Mouse (Mus musculus): ENCODE data around the gene Adamts20. TPM values are rescaled to one million over a fixed set of nuclear protein-coding genes. Genes with fewer than 3 reads are reported as not detected.

Gene Adamts20
- polyA plus RNA-seq, 1 experiment from 2014 or later: 0.02 TPM

DNA sequence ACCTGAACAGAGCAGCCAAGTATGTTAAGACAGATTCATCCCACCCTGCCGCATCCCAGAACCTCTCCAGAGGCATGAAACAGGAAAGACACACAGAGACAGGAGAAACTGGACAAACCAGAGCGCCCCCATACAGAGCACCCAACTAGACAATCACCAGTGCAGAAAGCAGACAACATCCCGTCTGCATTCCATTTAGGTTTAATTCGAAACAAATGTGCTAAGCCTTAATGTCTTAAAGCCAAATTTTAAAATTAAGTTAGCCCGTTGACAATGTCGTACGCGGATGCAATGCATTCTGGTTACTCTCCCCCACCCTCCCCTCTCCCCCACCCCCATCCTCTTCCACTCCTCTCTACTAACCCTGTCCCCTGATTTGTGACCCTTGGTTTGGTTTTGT is 126.2 kb downstream of the Adamts20 start:
- H3K27me3 ChIP-seq (ENCODE audit: control insufficient read depth, insufficient read depth, low read depth, low read length): no peaks in the 10 kb centered on the region
- H3K4me3 ChIP-seq (ENCODE audit: low read depth, low read length): no peak overlapping the region
- ATAC-seq (ENCODE audit: low read depth): no peak
- H3K27ac ChIP-seq (ENCODE audit: low read length): no peak overlapping the region
- H3K4me2 ChIP-seq (ENCODE audit: low read depth, low read length): no peak overlapping the region
- no peaks in the 10 kb centered on the region for H3K4me1 ChIP-seq (ENCODE audit: control insufficient read depth, low read depth, low read length)
- H3K9ac ChIP-seq (ENCODE audit: low read depth, low read length): no peak overlapping the region
- no peaks in the 10 kb centered on the region; the same call in 1 of the 2 replicates for H3K9me3 ChIP-seq (replicated peaks; ENCODE audit: control insufficient read depth, low read length)
- WGBS (ENCODE audit: insufficient replicate concordance): 82% methylated on average over 8 of the region's 8 CpGs
- no peaks in the 10 kb centered on the region for H3K36me3 ChIP-seq (ENCODE audit: control insufficient read depth, insufficient read depth)

GRCm38 (mm10) chr15:94334586-94334985 is 130.6 kb downstream of the Adamts20 start:
- Histone ChIP-seq H3K27me3 (ENCODE audit: control insufficient read depth, insufficient read depth, low read depth, low read length) (no peaks in the 10 kb centered on the region), H3K4me2 (ENCODE audit: low read depth, low read length) (no peak overlapping the region), H3K9ac (ENCODE audit: low read depth, low read length) (no peak overlapping the region), H3K27ac (ENCODE audit: low read length) (no peak overlapping the region), H3K36me3 (ENCODE audit: control insufficient read depth, insufficient read depth) (no peaks in the 10 kb centered on the region), H3K4me1 (ENCODE audit: control insufficient read depth, low read depth, low read length) (no peaks in the 10 kb centered on the region), H3K9me3 (replicated peaks; ENCODE audit: control insufficient read depth, low read length) (no peaks in the 10 kb centered on the region), H3K4me3 (ENCODE audit: low read depth, low read length) (no peak overlapping the region)
- ATAC-seq (ENCODE audit: low read depth): no peak
- WGBS (ENCODE audit: insufficient replicate concordance): 68% methylated on average over 10 of the region's 10 CpGs

GRCm38 (mm10) chr15:94326626-94327025 is 138.6 kb downstream of the Adamts20 start:
- no peaks in the 10 kb centered on the region for H3K9me3 ChIP-seq (replicated peaks; ENCODE audit: control insufficient read depth, low read length)
- H3K27me3 ChIP-seq (ENCODE audit: control insufficient read depth, insufficient read depth, low read depth, low read length): no peaks in the 10 kb centered on the region
- no peak overlapping the region for H3K9ac ChIP-seq (ENCODE audit: low read depth, low read length)
- no peaks in the 10 kb centered on the region for H3K36me3 ChIP-seq (ENCODE audit: control insufficient read depth, insufficient read depth)
- H3K4me3 ChIP-seq (ENCODE audit: low read depth, low read length): no peak overlapping the region
- no peaks in the 10 kb centered on the region for H3K4me1 ChIP-seq (ENCODE audit: control insufficient read depth, low read depth, low read length)
- no peak overlapping the region for H3K27ac ChIP-seq (ENCODE audit: low read length)
- 71% methylated on average over 5 of the region's 5 CpGs for WGBS (ENCODE audit: insufficient replicate concordance)
- ATAC-seq (ENCODE audit: low read depth): no peak
- H3K4me2 ChIP-seq (ENCODE audit: low read depth, low read length): no peak overlapping the region

DNA sequence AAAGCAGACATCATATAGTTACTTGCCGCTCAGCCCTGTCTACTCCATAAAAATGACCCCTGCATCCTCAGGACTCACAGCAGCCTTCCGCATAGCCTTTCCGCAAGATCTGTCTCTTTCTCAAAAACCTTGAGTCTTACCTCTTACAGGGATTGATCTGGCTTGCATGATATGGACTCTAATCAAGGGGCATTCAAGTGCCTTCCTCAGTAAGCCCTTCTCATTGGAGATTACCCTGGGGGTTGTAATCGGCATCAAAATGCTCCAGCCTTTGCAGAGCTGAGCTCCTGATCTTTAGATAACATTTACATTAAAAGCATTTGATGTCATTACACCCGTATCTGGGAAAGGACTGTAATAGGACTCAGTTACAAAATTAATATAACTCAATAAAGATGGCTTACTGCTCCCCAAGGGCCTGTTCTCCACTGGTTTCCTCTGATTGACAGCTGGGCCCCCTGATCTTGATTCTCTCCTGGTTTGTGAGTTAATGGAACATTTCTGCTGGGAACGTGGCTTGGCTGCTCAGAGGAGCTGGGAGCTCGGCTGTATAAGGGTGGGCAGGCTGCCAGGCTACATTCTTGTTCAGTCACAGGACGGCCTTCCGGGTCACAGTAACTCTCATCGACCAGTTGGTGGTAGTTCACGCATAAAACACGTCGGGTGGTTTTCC is 139.6 kb downstream of the Adamts20 start:
- no peak for ATAC-seq (ENCODE audit: low read depth)
- no peaks in the 10 kb centered on the region for H3K36me3 ChIP-seq (ENCODE audit: control insufficient read depth, insufficient read depth)
- H3K4me1 ChIP-seq (ENCODE audit: control insufficient read depth, low read depth, low read length): no peaks in the 10 kb centered on the region
- H3K4me3 ChIP-seq (ENCODE audit: low read depth, low read length): no peak overlapping the region
- no peak overlapping the region for H3K27ac ChIP-seq (ENCODE audit: low read length)
- H3K9ac ChIP-seq (ENCODE audit: low read depth, low read length): no peak overlapping the region
- H3K4me2 ChIP-seq (ENCODE audit: low read depth, low read length): no peak overlapping the region
- no peaks in the 10 kb centered on the region for H3K27me3 ChIP-seq (ENCODE audit: control insufficient read depth, insufficient read depth, low read depth, low read length)
- 58% methylated on average over 13 of the region's 13 CpGs for WGBS (ENCODE audit: insufficient replicate concordance)
- H3K9me3 ChIP-seq (replicated peaks; ENCODE audit: control insufficient read depth, low read length): no peaks in the 10 kb centered on the region

GRCm38 (mm10) chr15:94316171-94316570 is 149.0 kb downstream of the Adamts20 start:
- Histone ChIP-seq H3K9me3 (replicated peaks; ENCODE audit: control insufficient read depth, low read length) (no peaks in the 10 kb centered on the region), H3K4me3 (ENCODE audit: low read depth, low read length) (no peak overlapping the region), H3K4me1 (ENCODE audit: control insufficient read depth, low read depth, low read length) (no peaks in the 10 kb centered on the region), H3K27me3 (ENCODE audit: control insufficient read depth, insufficient read depth, low read depth, low read length) (no peaks in the 10 kb centered on the region), H3K4me2 (ENCODE audit: low read depth, low read length) (no peak overlapping the region), H3K27ac (ENCODE audit: low read length) (no peak overlapping the region), H3K9ac (ENCODE audit: low read depth, low read length) (no peak overlapping the region), H3K36me3 (ENCODE audit: control insufficient read depth, insufficient read depth) (no peaks in the 10 kb centered on the region)
- no peak for ATAC-seq (ENCODE audit: low read depth)
- 68% methylated on average over 3 of the region's 3 CpGs for WGBS (ENCODE audit: insufficient replicate concordance)

DNA sequence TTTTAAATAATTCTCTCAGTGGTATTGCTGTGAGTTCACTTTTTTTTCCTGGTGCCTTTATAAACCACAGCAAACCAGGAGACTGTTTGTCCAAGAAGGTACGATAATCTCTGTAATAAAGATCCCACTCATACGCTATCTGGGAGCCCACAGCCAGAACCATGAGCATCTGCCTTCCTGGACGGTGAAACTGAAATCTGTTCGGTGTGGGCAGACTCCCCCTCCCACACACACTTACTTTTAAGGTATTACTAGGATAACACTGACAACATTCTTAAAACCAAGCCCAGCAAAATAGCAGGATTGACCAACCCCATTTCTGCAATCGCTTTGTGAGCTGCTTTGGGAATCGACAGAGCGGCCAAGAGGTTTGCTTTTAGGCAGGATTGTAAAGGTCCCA is 155.5 kb downstream of the Adamts20 start:
- 72% methylated on average over 7 of the region's 7 CpGs for WGBS (ENCODE audit: insufficient replicate concordance)
- Histone ChIP-seq H3K9ac (ENCODE audit: low read depth, low read length) (no peak overlapping the region), H3K36me3 (ENCODE audit: control insufficient read depth, insufficient read depth) (no peaks in the 10 kb centered on the region), H3K4me1 (ENCODE audit: control insufficient read depth, low read depth, low read length) (no peaks in the 10 kb centered on the region), H3K27me3 (ENCODE audit: control insufficient read depth, insufficient read depth, low read depth, low read length) (no peaks in the 10 kb centered on the region), H3K4me3 (ENCODE audit: low read depth, low read length) (no peak overlapping the region), H3K4me2 (ENCODE audit: low read depth, low read length) (no peak overlapping the region), H3K27ac (ENCODE audit: low read length) (no peak overlapping the region), H3K9me3 (replicated peaks; ENCODE audit: control insufficient read depth, low read length) (no peaks in the 10 kb centered on the region)
- no peak for ATAC-seq (ENCODE audit: low read depth)

DNA sequence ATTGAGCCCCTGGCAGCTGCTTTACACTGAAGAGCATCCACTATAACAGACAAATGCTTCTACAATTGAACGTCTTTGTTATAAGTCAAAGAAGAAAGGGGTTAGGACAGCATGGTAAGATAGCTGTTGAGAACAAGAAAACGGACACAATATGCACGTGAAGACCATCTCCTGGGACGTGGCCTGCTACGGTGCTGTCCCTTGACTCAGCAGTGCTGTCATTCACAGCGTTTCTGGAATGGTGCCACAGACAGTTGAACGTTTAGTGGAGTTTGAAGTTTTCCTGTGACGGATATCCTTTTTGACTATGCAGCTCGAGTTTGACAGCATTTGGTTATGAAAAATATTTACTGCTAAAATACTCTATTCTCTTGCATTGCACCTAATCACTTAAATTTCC is 157.3 kb downstream of the Adamts20 start:
- no peaks in the 10 kb centered on the region for H3K36me3 ChIP-seq (ENCODE audit: control insufficient read depth, insufficient read depth)
- H3K4me3 ChIP-seq (ENCODE audit: low read depth, low read length): no peak overlapping the region
- H3K27ac ChIP-seq (ENCODE audit: low read length): no peak overlapping the region
- H3K4me1 ChIP-seq (ENCODE audit: control insufficient read depth, low read depth, low read length): no peaks in the 10 kb centered on the region
- no peaks in the 10 kb centered on the region for H3K27me3 ChIP-seq (ENCODE audit: control insufficient read depth, insufficient read depth, low read depth, low read length)
- no peak overlapping the region for H3K9ac ChIP-seq (ENCODE audit: low read depth, low read length)
- WGBS (ENCODE audit: insufficient replicate concordance): 60% methylated on average over 9 of the region's 9 CpGs
- no peak for ATAC-seq (ENCODE audit: low read depth)
- H3K4me2 ChIP-seq (ENCODE audit: low read depth, low read length): no peak overlapping the region
- H3K9me3 ChIP-seq (replicated peaks; ENCODE audit: control insufficient read depth, low read length): no peaks in the 10 kb centered on the region

GRCm38 (mm10) chr15:94303151-94303550 is 162.1 kb downstream of the Adamts20 start:
- no peaks in the 10 kb centered on the region for H3K27me3 ChIP-seq (ENCODE audit: control insufficient read depth, insufficient read depth, low read depth, low read length)
- no peak overlapping the region for H3K4me3 ChIP-seq (ENCODE audit: low read depth, low read length)
- H3K9me3 ChIP-seq (replicated peaks; ENCODE audit: control insufficient read depth, low read length): no peaks in the 10 kb centered on the region
- WGBS (ENCODE audit: insufficient replicate concordance): 65% methylated on average over 3 of the region's 3 CpGs
- no peak for ATAC-seq (ENCODE audit: low read depth)
- H3K4me2 ChIP-seq (ENCODE audit: low read depth, low read length): no peak overlapping the region
- H3K4me1 ChIP-seq (ENCODE audit: control insufficient read depth, low read depth, low read length): no peaks in the 10 kb centered on the region
- H3K9ac ChIP-seq (ENCODE audit: low read depth, low read length): no peak overlapping the region
- no peaks in the 10 kb centered on the region for H3K36me3 ChIP-seq (ENCODE audit: control insufficient read depth, insufficient read depth)
- no peak overlapping the region for H3K27ac ChIP-seq (ENCODE audit: low read length)

GRCm38 (mm10) chr15:94294084-94294483 is 171.1 kb downstream of the Adamts20 start:
- H3K9ac ChIP-seq (ENCODE audit: low read depth, low read length): no peak overlapping the region
- no peaks in the 10 kb centered on the region; the same call in 1 of the 2 replicates for H3K9me3 ChIP-seq (replicated peaks; ENCODE audit: control insufficient read depth, low read length)
- H3K4me3 ChIP-seq (ENCODE audit: low read depth, low read length): no peak overlapping the region
- no peaks in the 10 kb centered on the region for H3K36me3 ChIP-seq (ENCODE audit: control insufficient read depth, insufficient read depth)
- no peaks in the 10 kb centered on the region for H3K4me1 ChIP-seq (ENCODE audit: control insufficient read depth, low read depth, low read length)
- 59% methylated on average over 4 of the region's 4 CpGs for WGBS (ENCODE audit: insufficient replicate concordance)
- H3K4me2 ChIP-seq (ENCODE audit: low read depth, low read length): no peak overlapping the region
- no peak overlapping the region for H3K27ac ChIP-seq (ENCODE audit: low read length)
- no peaks in the 10 kb centered on the region for H3K27me3 ChIP-seq (ENCODE audit: control insufficient read depth, insufficient read depth, low read depth, low read length)
- ATAC-seq (ENCODE audit: low read depth): no peak

All from liver, embryonic 16.5 days (tissue).